Mouse (Mus musculus) liver, postnatal 0 days (tissue): ENCODE data around the gene Lipe.

Experiments
- CTCF ChIP-seq: sonication (generic); IDR thresholded peaks from 2 replicates; pipeline ENCODE4 v1.5.1; 2016; ENCODE audit warnings: antibody characterized with exemption, low read depth
- EP300 ChIP-seq: IDR thresholded peaks from 2 replicates; pipeline ENCODE4 v1.6.1; 2016; ENCODE audit warnings: antibody characterized with exemption, low read depth, mild to moderate bottlenecking

- no peak for TF ChIP-seq CTCF
- TF ChIP-seq EP300 = no peak
These were observed 64.0 kb downstream of the Lipe start for GRCm38 (mm10) chr7:25334472-25334871.
